Mouse (Mus musculus) testis, adult 2 months (tissue): ENCODE results near the gene Srrm1.

Source experiments
- CTCF ChIP-seq: fragments of 200-500 bp; IDR thresholded peaks from 2 replicates; pipeline ENCODE4 v1.5.1; 2012; ENCODE audit warnings: low read depth, mild to moderate bottlenecking, inconsistent platforms, low read length, moderate library complexity; ENCODE audit not compliant: control insufficient read depth, insufficient read depth, insufficient replicate concordance
- POLR2A ChIP-seq: fragments of 200-500 bp; IDR thresholded peaks from 2 replicates; pipeline ENCODE4 v1.6.1; 2012; ENCODE audit warnings: low read depth, mild to moderate bottlenecking, inconsistent platforms, low read length, moderate library complexity; ENCODE audit not compliant: control insufficient read depth

DNA sequence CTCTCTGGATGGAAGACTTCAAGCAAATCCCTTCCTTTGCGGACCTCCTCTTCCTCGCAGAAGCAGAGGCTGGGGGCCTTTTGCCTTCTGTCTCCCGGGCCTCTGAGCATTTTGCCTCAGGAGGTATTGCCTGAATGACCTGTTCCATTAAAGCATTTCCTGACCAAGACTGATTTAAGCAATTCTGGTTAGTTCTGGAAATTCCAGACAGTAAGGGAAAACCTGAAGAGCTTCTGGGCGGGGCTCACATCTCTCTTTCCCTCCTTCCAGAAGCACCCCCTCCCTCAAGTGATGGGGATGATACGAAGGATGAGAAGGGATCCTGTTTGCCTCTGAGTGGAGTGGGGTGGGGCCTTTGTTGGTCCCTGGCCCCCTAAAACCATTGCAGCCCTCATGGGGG lies 43.4 kb downstream of the Srrm1 start:
- TF ChIP-seq CTCF (no peak), POLR2A (no peak)
